Mouse (Mus musculus) embryo, embryonic 10.5 days (tissue): ENCODE results near the gene Gm28308.

ENCODE experiments used
- DNase-seq: peaks from one replicate; pipeline ENCODE4 v3.0.0-alpha.2; 2015; ENCODE audit warnings: low spot score

Gene Gm28308

GRCm38 (mm10) chr6:52168191-52169055 is 44.7 kb downstream of the Gm28308 start:
- no peak for DNase-seq

- no peak for DNase-seq
Measured at GRCm38 (mm10) chr6:52167736-52168161, 45.4 kb downstream of the Gm28308 start.

GRCm38 (mm10) chr6:52167176-52167575 is 46.0 kb downstream of the Gm28308 start:
- no peak for DNase-seq

- DNase-seq, result peak; percentile 75
Measured at GRCm38 (mm10) chr6:52166431-52167077, 46.6 kb downstream of the Gm28308 start.

- DNase-seq, result peak; percentile 68
Measured at GRCm38 (mm10) chr6:52165441-52166370, 47.4 kb downstream of the Gm28308 start.

GRCm38 (mm10) chr6:52164626-52165440 is 48.3 kb downstream of the Gm28308 start, which contains the start of gene Hoxa2:
Gene Hoxa2, minus strand, starts transcription at chr6:52164831.
- DNase-seq, result peak; percentile 85

- DNase-seq, result peak; percentile 82
Measured at GRCm38 (mm10) chr6:52164051-52164625, 49.0 kb downstream of the Gm28308 start.

- DNase-seq, result peak; percentile 81
Measured at GRCm38 (mm10) chr6:52163366-52164031, 49.6 kb downstream of the Gm28308 start.

- DNase-seq, result peak; percentile 67
Measured at GRCm38 (mm10) chr6:52162611-52163365, 50.4 kb downstream of the Gm28308 start.

GRCm38 (mm10) chr6:52162093-52162380 is 51.1 kb downstream of the Gm28308 start:
- no peak for DNase-seq

- peak; percentile 65 for DNase-seq
Measured at GRCm38 (mm10) chr6:52161336-52162092, 51.6 kb downstream of the Gm28308 start.

GRCm38 (mm10) chr6:52160511-52161335 is 52.4 kb downstream of the Gm28308 start:
- DNase-seq, result peak; percentile 83

GRCm38 (mm10) chr6:52159979-52160378 is 53.2 kb downstream of the Gm28308 start:
- peak; percentile 52 for DNase-seq

- peak; percentile 57 for DNase-seq
Measured at GRCm38 (mm10) chr6:52159164-52159761, 53.9 kb downstream of the Gm28308 start.

- DNase-seq, result peak; percentile 93
Measured at GRCm38 (mm10) chr6:52158276-52159051, 54.7 kb downstream of the Gm28308 start, which contains the start of gene Hoxa1. Gene Hoxa1, minus strand, starts transcription at chr6:52158317.

GRCm38 (mm10) chr6:52157466-52158275 is 55.5 kb downstream of the Gm28308 start:
- DNase-seq, result peak; percentile 27
